Mouse (Mus musculus) lung, postnatal 0 days (tissue): ENCODE measurements around the gene Calcoco2.

Source experiments
- CTCF ChIP-seq: IDR thresholded peaks from 2 replicates; pipeline ENCODE4 v1.5.1; 2016; ENCODE audit warnings: antibody characterized with exemption, mild to moderate bottlenecking
- EP300 ChIP-seq: IDR thresholded peaks from 2 replicates; pipeline ENCODE4 v1.6.1; 2016; ENCODE audit warnings: antibody characterized with exemption, mild to moderate bottlenecking, control low read depth

DNA sequence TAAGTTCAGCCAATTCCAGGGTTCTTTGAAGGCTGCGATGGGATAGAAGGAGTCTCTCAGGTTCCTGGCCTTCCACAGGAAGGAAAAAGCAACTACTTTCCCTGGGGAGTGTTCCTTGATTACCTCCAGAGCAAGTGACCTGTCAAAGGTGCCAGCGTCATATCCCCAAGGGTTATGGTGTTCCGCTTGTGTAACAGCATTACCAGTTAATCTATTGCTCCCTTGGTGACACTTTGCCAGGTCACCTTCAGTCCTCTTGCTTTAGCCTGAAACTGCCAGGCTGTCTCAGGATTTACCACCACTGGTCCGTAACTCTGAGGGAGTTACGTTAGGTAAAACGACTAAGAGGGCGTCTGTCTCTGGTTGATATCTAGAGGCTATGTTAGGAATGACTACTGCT, 41.4 kb downstream of the Calcoco2 start:
- TF ChIP-seq CTCF (no peak), EP300 (no peak)
